Mouse (Mus musculus) brain, embryonic 14.5 days (tissue): ENCODE data around the gene Clec16a.

Source experiments
- CTCF ChIP-seq: fragments of 200-500 bp; IDR thresholded peaks from 2 replicates; pipeline ENCODE4 v1.5.1; 2012; ENCODE audit warnings: inconsistent platforms, mild to moderate bottlenecking, moderate library complexity, borderline replicate concordance; ENCODE audit not compliant: insufficient read depth, insufficient read length; ENCODE audit errors: extremely low read depth
- POLR2A ChIP-seq: fragments of 200-500 bp; IDR thresholded peaks from 2 replicates; pipeline ENCODE4 v1.6.1; 2012; ENCODE audit warnings: mild to moderate bottlenecking, inconsistent platforms, borderline replicate concordance; ENCODE audit not compliant: poor library complexity, insufficient read depth, insufficient read length, severe bottlenecking; ENCODE audit errors: extremely low read depth

- TF ChIP-seq CTCF (no peak), POLR2A (no peak)
Measured at GRCm38 (mm10) chr16:10713441-10714239, 168.5 kb downstream of the Clec16a start.
